Mouse (Mus musculus): ENCODE measurements at regions not wholly inside any gene's neighbourhood (a gene's known extent, or its start where the extent isn't known, plus 50 kb on each side); places are given as distances from the start of the nearest gene placed in this dataset.

DNA sequence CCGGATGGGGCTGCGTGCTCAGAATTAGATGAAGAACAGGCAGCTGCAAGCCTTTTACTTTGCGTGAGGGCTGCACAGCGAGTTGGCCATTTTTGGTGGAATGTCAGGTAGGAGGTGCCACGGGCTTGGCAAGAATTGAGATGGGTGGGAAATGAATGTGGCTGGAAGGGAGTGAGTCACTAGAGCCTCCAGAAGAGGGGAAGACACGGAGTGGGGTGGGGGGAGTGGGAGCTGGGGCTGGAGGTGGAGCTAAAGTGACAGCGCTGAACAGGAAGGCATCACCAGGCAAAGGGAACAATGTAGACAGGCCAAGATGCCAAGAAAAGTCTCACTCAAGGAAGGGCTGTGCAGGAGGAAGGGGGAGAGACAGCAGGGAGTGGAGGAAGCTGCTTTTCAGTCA lies 121.4 kb upstream of the Zc3h12a start:
- no peak for TF ChIP-seq CTCF (IDR thresholded peaks at IDR 0.05; ENCODE audit: low read depth, low read length)
- TF ChIP-seq POLR2A (IDR thresholded peaks at IDR 0.05; ENCODE audit: extremely low read depth, insufficient read depth, low read length): no peak
